Mouse (Mus musculus) spleen, adult 2 months (tissue): ENCODE data around the gene Ap3b2.

Experiments
- CTCF ChIP-seq: fragments of 200-500 bp; IDR thresholded peaks from 2 replicates; pipeline ENCODE4 v1.5.1; 2011; ENCODE audit warnings: mild to moderate bottlenecking, inconsistent platforms; ENCODE audit not compliant: insufficient read depth, insufficient read length, insufficient replicate concordance; ENCODE audit errors: extremely low read depth
- POLR2A ChIP-seq: fragments of 200-500 bp; IDR thresholded peaks from 2 replicates; pipeline ENCODE4 v1.6.1; 2011; ENCODE audit warnings: low read depth, low read length, inconsistent platforms

GRCm38 (mm10) chr7:81480800-81481199 is 12.9 kb downstream of the Ap3b2 start:
- no peak for TF ChIP-seq CTCF
- TF ChIP-seq POLR2A, result no peak
